Mouse (Mus musculus): Measurements from ENCODE around the gene Rpl22.

DNA sequence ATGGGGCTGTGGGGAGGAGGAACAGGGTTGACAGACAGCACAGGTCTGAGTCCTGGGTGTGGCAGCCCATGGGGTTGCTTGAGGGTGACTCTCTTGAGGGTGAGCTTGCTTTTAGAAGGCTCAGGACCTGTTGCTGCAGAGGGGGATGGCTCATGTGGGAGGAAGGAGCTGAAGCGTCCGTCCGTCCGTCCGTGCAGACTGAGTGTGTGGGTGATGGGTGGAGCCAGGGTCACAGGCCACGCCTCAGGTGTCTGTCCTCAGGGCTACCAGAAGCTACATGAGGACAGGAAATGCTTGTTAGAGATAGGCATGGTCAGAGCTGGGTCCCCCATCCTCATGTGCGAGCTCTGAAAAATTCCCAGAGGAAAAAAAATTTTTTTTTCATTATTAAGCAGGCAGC is 19.1 kb downstream of the Rpl22 start:
- TF ChIP-seq CTCF (IDR thresholded peaks at IDR 0.05; ENCODE audit: insufficient read depth, low read depth, low read length) (no peak), POLR2A (IDR thresholded peaks at IDR 0.05; ENCODE audit: insufficient read depth, low read depth, low read length) (no peak)
